Mouse (Mus musculus) lung, adult 2 months (tissue): Measurements from ENCODE around the gene Gm45713. TPM values are rescaled to one million over a fixed set of nuclear protein-coding genes. Genes with fewer than 3 reads are reported as not detected.
A peak's percentile ranks its signal among the peaks of the same experiment; 100 is the strongest.

ENCODE experiments used
- DNase-seq: peaks from one replicate; pipeline ENCODE4 v3.0.0; 2022
- H3K4me1 ChIP-seq: fragments of 200-500 bp; 2 replicates; pipeline ENCODE4 v1.6.1; 2011; ENCODE audit warnings: low read length; ENCODE audit not compliant: control insufficient read depth, insufficient read depth
- H3K4me3 ChIP-seq: fragments of 200-500 bp; replicated peaks from 2 replicates; pipeline ENCODE3; 2011; ENCODE audit warnings: low read depth, mild to moderate bottlenecking, control low read depth, low read length; ENCODE audit errors: extremely low read depth
- CTCF ChIP-seq: fragments of 200-500 bp; IDR thresholded peaks from 2 replicates; pipeline ENCODE4 v1.5.1; 2011; ENCODE audit warnings: mild to moderate bottlenecking, low read length, control low read depth; ENCODE audit not compliant: insufficient read depth
- POLR2A ChIP-seq: fragments of 200-500 bp; IDR thresholded peaks from 2 replicates; pipeline ENCODE4 v1.6.1; 2011; ENCODE audit warnings: low read depth, mild to moderate bottlenecking, control low read depth, low read length, borderline replicate concordance; ENCODE audit errors: extremely low read depth
- WGBS: fragments of 180-500 bp; shearing (Covaris S2); methylation state at CpG from one replicate; pipeline ENCODE4 v1.1.7; 2018; 5-methylcytosine and 5-hydroxymethylcytosine counted together
- polyA plus RNA-seq: library from polyadenylated mRNA; depleted of rRNA; stranded (reverse); fragments of >200 nt; gene quantifications from 2 replicates; pipeline ENCODE4 v1.2.3, GENCODE M21; 2012; rRNA removed

The Gm45713 gene
- polyA plus RNA-seq, 1 experiment, result 3.1 TPM

- Histone ChIP-seq H3K4me1 (peaks cover 4% of the 10 kb centered on the region; the same call in 1 of the 2 replicates), H3K4me3 (no peak overlapping the region)
- no peak for TF ChIP-seq POLR2A
- no peak for TF ChIP-seq CTCF
- no peak for DNase-seq
- 67% methylated on average over 5 of the region's 5 CpGs for WGBS
These were observed 55.0 kb downstream of the Gm45713 start for GRCm38 (mm10) chr7:45081016-45081415.

- TF ChIP-seq CTCF (peak; percentile 89), POLR2A (peak; percentile 19; the same call in 1 of the 2 replicates)
- DNase-seq, result peak; percentile 94
- WGBS, result 1% methylated on average over 10 of the region's 10 CpGs
These were observed 56.2 kb downstream of the Gm45713 start for GRCm38 (mm10) chr7:45079856-45080255.

GRCm38 (mm10) chr7:45078513-45078912 is 57.5 kb downstream of the Gm45713 start:
- WGBS, result 27% methylated on average over 9 of the region's 9 CpGs
- H3K4me3 ChIP-seq, result no peak overlapping the region
- TF ChIP-seq POLR2A (no peak), CTCF (peak; percentile 81)
- DNase-seq, result peak; percentile 68
- H3K4me1 ChIP-seq, result peaks cover 4% of the 10 kb centered on the region; the same call in 1 of the 2 replicates

More at GRCm38 (mm10) chr7:45079856-45080255, 56.2 kb downstream of the Gm45713 start:
- Histone ChIP-seq H3K4me1 (peaks cover 4% of the 10 kb centered on the region; the same call in 1 of the 2 replicates), H3K4me3 (no peak overlapping the region)

GRCm38 (mm10) chr7:45077829-45078228 is 58.2 kb downstream of the Gm45713 start:
- WGBS, result 92% methylated on average over 2 of the region's 2 CpGs
- Histone ChIP-seq H3K4me3 (no peak overlapping the region), H3K4me1 (peaks cover 4% of the 10 kb centered on the region; the same call in 1 of the 2 replicates)
- TF ChIP-seq POLR2A (no peak), CTCF (no peak)
- DNase-seq, result no peak

GRCm38 (mm10) chr7:45077322-45077721 is 58.7 kb downstream of the Gm45713 start:
- no peak for TF ChIP-seq CTCF
- no peak for TF ChIP-seq POLR2A
- DNase-seq, result no peak
- H3K4me1 ChIP-seq, result no peaks in the 10 kb centered on the region; the same call in 1 of the 2 replicates
- 89% methylated on average over 14 of the region's 14 CpGs for WGBS
- no peak overlapping the region for H3K4me3 ChIP-seq

- Histone ChIP-seq H3K4me3 (no peak overlapping the region), H3K4me1 (no peaks in the 10 kb centered on the region)
- TF ChIP-seq POLR2A, result no peak
- TF ChIP-seq CTCF, result no peak
- DNase-seq, result no peak
- WGBS, result 88% methylated on average over 30 of the region's 30 CpGs
These were observed 59.5 kb downstream of the Gm45713 start for GRCm38 (mm10) chr7:45076501-45076900.

Other genes starting within 250 kb of the Gm45713 start
- 133 and 233 TPM in 2 replicates for gene Med25, start 243.5 kb downstream of the Gm45713 start, polyA plus RNA-seq
- gene Fuz, start 240.2 kb downstream of the Gm45713 start, polyA plus RNA-seq, result 77.8 and 82.1 TPM in 2 replicates
- 94.8 and 101 TPM in 2 replicates for gene Ap2a1, start 206.7 kb downstream of the Gm45713 start, polyA plus RNA-seq
- gene Tsks, start 193.0 kb downstream of the Gm45713 start, polyA plus RNA-seq, result 0.16 TPM in 1 of 2 replicates, not detected in the other
- 20.7 and 21.0 TPM in 2 replicates for gene Cpt1c, start 161.4 kb downstream of the Gm45713 start, polyA plus RNA-seq
- gene Prmt1, start 149.7 kb downstream of the Gm45713 start, polyA plus RNA-seq, result 71.0 and 97.7 TPM in 2 replicates
- gene Irf3, start 138.6 kb downstream of the Gm45713 start, polyA plus RNA-seq, result 125 and 130 TPM in 2 replicates
- gene Bcl2l12, start 137.5 kb downstream of the Gm45713 start, polyA plus RNA-seq, result 37.1 and 38.3 TPM in 2 replicates
- gene Scaf1, start 119.9 kb downstream of the Gm45713 start, polyA plus RNA-seq, result 76.2 and 76.8 TPM in 2 replicates
- 233 and 237 TPM in 2 replicates for gene Rras, start 118.3 kb downstream of the Gm45713 start, polyA plus RNA-seq
- 11.1 and 15.9 TPM in 2 replicates for gene Prr12, start 83.3 kb downstream of the Gm45713 start, polyA plus RNA-seq
- gene Nosip, start 73.8 kb downstream of the Gm45713 start, polyA plus RNA-seq, result 86.5 and 102 TPM in 2 replicates
- 82.5 and 90.6 TPM in 2 replicates for gene Prrg2, start 73.6 kb downstream of the Gm45713 start, polyA plus RNA-seq
- gene Rcn3, start 44.0 kb downstream of the Gm45713 start, polyA plus RNA-seq, result 172 and 174 TPM in 2 replicates
- 112 and 120 TPM in 2 replicates for gene Fcgrt, start 32.4 kb downstream of the Gm45713 start, polyA plus RNA-seq
- gene Rps11, start 11.8 kb downstream of the Gm45713 start, polyA plus RNA-seq, result 125 and 221 TPM in 2 replicates
- gene Rpl13a, start 7.5 kb downstream of the Gm45713 start, polyA plus RNA-seq, result 1,255 and 1,630 TPM in 2 replicates
- 151 and 195 TPM in 2 replicates for gene Flt3l, start 201 bp upstream of the Gm45713 start, polyA plus RNA-seq
- 46.9 and 50.1 TPM in 2 replicates for gene Pih1d1, start 18.1 kb upstream of the Gm45713 start, polyA plus RNA-seq
- gene Aldh16a1, start 18.4 kb upstream of the Gm45713 start, polyA plus RNA-seq, result 48.6 and 58.5 TPM in 2 replicates
- 2.4 and 2.7 TPM in 2 replicates for gene Slc17a7, start 27.7 kb upstream of the Gm45713 start, polyA plus RNA-seq
- gene Gfy, start 43.3 kb upstream of the Gm45713 start, polyA plus RNA-seq, result 0.44 and 0.53 TPM in 2 replicates
- gene Pth2, start 44.8 kb upstream of the Gm45713 start, polyA plus RNA-seq, result not detected in 2 replicates
- 3.3 and 4.1 TPM in 2 replicates for gene Ccdc155, start 68.7 kb upstream of the Gm45713 start, polyA plus RNA-seq
- gene Dkkl1, start 75.9 kb upstream of the Gm45713 start, polyA plus RNA-seq, result 1.4 and 5.2 TPM in 2 replicates
- gene Tead2, start 79.5 kb upstream of the Gm45713 start, polyA plus RNA-seq, result 37.6 and 44.1 TPM in 2 replicates
- 82.1 and 84.1 TPM in 2 replicates for gene Cd37, start 102.9 kb upstream of the Gm45713 start, polyA plus RNA-seq
- gene Slc6a16, start 104.9 kb upstream of the Gm45713 start, polyA plus RNA-seq, result 0.12 TPM in 1 of 2 replicates, not detected in the other
- gene Slc6a21, start 141.3 kb upstream of the Gm45713 start, polyA plus RNA-seq, result not detected in 2 replicates
- 41.8 and 44.8 TPM in 2 replicates for gene Trpm4, start 197.5 kb upstream of the Gm45713 start, polyA plus RNA-seq
- gene Hrc, start 199.1 kb upstream of the Gm45713 start, polyA plus RNA-seq, result 2.4 and 10.0 TPM in 2 replicates
- gene Ppfia3, start 230.8 kb upstream of the Gm45713 start, polyA plus RNA-seq, result 1.2 and 3.7 TPM in 2 replicates
- 1.4 and 2.2 TPM in 2 replicates for gene Lin7b, start 234.4 kb upstream of the Gm45713 start, polyA plus RNA-seq